Mouse (Mus musculus) right cerebral cortex, adult 18-20 months (tissue): ENCODE measurements around the gene Acad10.
A peak's percentile ranks its signal among the peaks of the same experiment; 100 is the strongest.

ENCODE experiments used
- DNase-seq: peaks from one replicate; pipeline ENCODE4 v3.0.0; 2022; ENCODE audit warnings: mixed read lengths

Acad10 gene

GRCm38 (mm10) chr5:121595758-121596157 is 64.6 kb downstream of the Acad10 start:
- DNase-seq: no peak

- DNase-seq: no peak
Measured at GRCm38 (mm10) chr5:121594714-121595313, 65.5 kb downstream of the Acad10 start.

GRCm38 (mm10) chr5:121593451-121594401 is 66.6 kb downstream of the Acad10 start, which contains the start of gene Aldh2:
Aldh2 (minus strand) TSS chr5:121593824.
- peak; percentile 84 for DNase-seq

- DNase-seq: no peak
Measured at GRCm38 (mm10) chr5:121592816-121593407, 67.4 kb downstream of the Acad10 start.

GRCm38 (mm10) chr5:121592064-121592815 is 68.1 kb downstream of the Acad10 start:
- no peak for DNase-seq

- DNase-seq: peak; percentile 19
Measured at GRCm38 (mm10) chr5:121591417-121592063, 68.8 kb downstream of the Acad10 start.

- DNase-seq: no peak
Measured at GRCm38 (mm10) chr5:121589928-121590327, 70.4 kb downstream of the Acad10 start.

GRCm38 (mm10) chr5:121586400-121587039 is 73.8 kb downstream of the Acad10 start:
- DNase-seq: peak; percentile 80

- DNase-seq: peak; percentile 8
Measured at GRCm38 (mm10) chr5:121585699-121586098, 74.6 kb downstream of the Acad10 start.

GRCm38 (mm10) chr5:121585005-121585404 is 75.3 kb downstream of the Acad10 start:
- DNase-seq: no peak

- DNase-seq: peak; percentile 68
Measured at GRCm38 (mm10) chr5:121583765-121584501, 76.4 kb downstream of the Acad10 start.

- DNase-seq: no peak
Measured at GRCm38 (mm10) chr5:121581945-121582344, 78.4 kb downstream of the Acad10 start.

GRCm38 (mm10) chr5:121576927-121577488 is 83.3 kb downstream of the Acad10 start:
- no peak for DNase-seq

GRCm38 (mm10) chr5:121575867-121576266 is 84.4 kb downstream of the Acad10 start:
- no peak for DNase-seq

GRCm38 (mm10) chr5:121574145-121574544 is 86.2 kb downstream of the Acad10 start:
- no peak for DNase-seq
